Comparison of ENCODE assay signal across 9 mouse cellular contexts in the genomic region with DNA sequence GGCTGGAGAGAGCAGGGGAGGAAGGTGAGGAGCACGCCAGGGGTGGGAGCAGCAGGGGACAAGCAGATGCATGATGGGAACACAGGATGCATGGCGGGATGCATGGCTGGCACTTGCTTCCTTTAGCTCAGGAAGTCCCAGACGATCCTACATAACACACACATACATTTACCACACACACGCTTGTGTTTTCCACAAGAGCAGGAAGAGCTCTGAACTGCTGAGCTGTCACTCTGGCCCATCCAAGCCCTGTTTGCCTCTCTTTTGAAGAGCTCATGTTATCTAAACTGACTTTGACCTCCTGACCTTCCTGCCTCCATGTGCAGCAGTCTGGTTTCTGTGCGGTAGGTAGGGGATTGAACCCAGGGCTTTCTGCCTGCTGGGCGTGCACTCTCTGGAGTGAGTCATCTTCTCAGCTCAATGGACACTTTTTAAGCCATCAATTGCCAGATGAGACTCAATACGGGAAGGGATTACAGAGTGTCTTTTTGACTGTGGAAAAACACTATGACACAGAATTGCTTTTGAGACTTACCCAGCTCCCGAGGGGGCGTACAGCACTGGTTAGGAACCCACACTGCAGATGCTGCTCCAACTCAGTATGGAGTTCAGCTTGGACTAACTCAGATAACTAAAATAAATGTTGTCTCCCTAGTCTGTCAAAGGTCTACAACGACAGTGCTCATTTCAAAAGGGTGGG. TPM values are rescaled to one million over a fixed set of nuclear protein-coding genes. Genes with fewer than 3 reads are reported as not detected.
DNase-seq lines count a peak whose midpoint lies in the region; TF ChIP-seq lines count a peak whose summit lies in the region.
"Had no signal": no experiment of that assay in that cellular context is flagged by ENCODE, and none has a peak within 500 bp of the region (broad histone marks: within the 10 kb centered on the region; RNA-seq: fewer than 3 reads in every experiment).

No protein-coding gene starts in this region.

- H3K4me3 ChIP-seq in MEL (ENCODE audit: control insufficient read depth in 1 of 2, insufficient read depth in 1 of 2, low read depth in 2 of 2, low read length in 2 of 2): no peak overlapping the region
- H3K4me3 ChIP-seq: forebrain, embryonic 15.5 days had no signal

- DNase-seq in kidney, postnatal 10 days: peak; percentile 52
- DNase-seq in kidney, adult 9 months: no peak
- peak; percentile 60 for DNase-seq in 416B (ENCODE audit: low read depth)
- DNase-seq in MEL (ENCODE audit: low read depth, low spot score): no peak
- peak; percentile 76 for DNase-seq in layer of hippocampus, adult 9-11 months
- no peak for DNase-seq in ovary, postnatal 14 days (ENCODE audit: low spot score)
- no peak for DNase-seq in cerebellum, adult 11 months
- DNase-seq: adrenal gland, adult 8-10 months had no signal

- H3K4me1 ChIP-seq in MEL (ENCODE audit: control insufficient read depth in 1 of 2, insufficient read depth in 2 of 2, low read length in 2 of 2): peaks cover 0 to 6% of the 10 kb centered on the region in 2 experiments; a peak in 2 of 4 replicates

- TF ChIP-seq EP300 in MEL (IDR thresholded peaks at IDR 0.05; ENCODE audit: low read depth in 1 of 2, low read length in 2 of 2): no peak

- no peak for TF ChIP-seq POLR2A in MEL (IDR thresholded peaks at IDR 0.05; ENCODE audit: control insufficient read depth in 1 of 2, insufficient read depth in 1 of 2, low read depth in 1 of 2, low read length in 2 of 2, poor library complexity in 1 of 2)

- H3K9me3 ChIP-seq in MEL (replicated peaks; ENCODE audit: insufficient read depth, low read length): no peaks in the 10 kb centered on the region
- H3K9me3 ChIP-seq: forebrain, embryonic 15.5 days had no signal

- no peak overlapping the region for H3K27ac ChIP-seq in MEL (ENCODE audit: control insufficient read depth, low read depth, low read length)
- H3K27ac ChIP-seq: forebrain, embryonic 15.5 days had no signal

- no peak for TF ChIP-seq RAD21 in MEL (IDR thresholded peaks at IDR 0.05; ENCODE audit: low read depth, low read length)

- no peak for TF ChIP-seq CTCF in MEL (IDR thresholded peaks at IDR 0.05 in 2 of 3, conservative IDR thresholded peaks at IDR 0.05 in 1 of 3; ENCODE audit: control insufficient read depth in 1 of 3, insufficient read depth in 1 of 3, low read depth in 2 of 3, low read length in 3 of 3, poor library complexity in 1 of 3, severe bottlenecking in 1 of 3)

- H3K27me3 ChIP-seq in MEL (ENCODE audit: control insufficient read depth in 1 of 2, insufficient read depth in 2 of 2, low read length in 2 of 2): peaks cover 0 to 3% of the 10 kb centered on the region in 2 experiments; a peak in 3 of 4 replicates
- H3K27me3 ChIP-seq: forebrain, embryonic 15.5 days had no signal

- H3K9ac ChIP-seq in MEL (ENCODE audit: control insufficient read depth, low read depth, low read length, poor library complexity, severe bottlenecking): no peak overlapping the region
- H3K9ac ChIP-seq: forebrain, embryonic 15.5 days had no signal

- 0 out of 4 replicates have a peak, but pooled peaks cover 0 to 2% of the 10 kb centered on the region in 2 experiments for H3K36me3 ChIP-seq in MEL (ENCODE audit: control insufficient read depth in 1 of 2, insufficient read depth in 2 of 2, low read length in 2 of 2)
- H3K36me3 ChIP-seq: forebrain, embryonic 15.5 days had no signal

- H3K79me2 ChIP-seq in MEL (ENCODE audit: control insufficient read depth, insufficient read depth, low read length, poor library complexity): no peaks in the 10 kb centered on the region

TF ChIP-seq in MEL, 35 proteins besides CTCF, POLR2A, EP300 and RAD21:
- TF ChIP-seq ELF1 (IDR thresholded peaks at IDR 0.05; ENCODE audit: low read depth, low read length): 0 out of 2 replicates have a peak, but pooled peaks have one; percentile 5
- TF ChIP-seq TAL1 (IDR thresholded peaks at IDR 0.05; ENCODE audit: low read length): no peak

RNA-seq across cellular contexts. Expression of gene Npr1, which starts 14.1 kb away (rescaled TPM):
- total RNA-seq in MEL (2012; rRNA removed): not detected in 2 replicates
- under 1 TPM in 1 of 2 experiments, not detected in 1; 0.11 TPM for polyA plus RNA-seq in MEL (2012; ENCODE audit: insufficient read depth in 1 of 2, insufficient read length in 2 of 2, low read depth in 1 of 2, low replicate concordance in 2 of 2, missing spikeins in 1 of 2)

RNA-seq across cellular contexts. Expression of gene Ints3, which starts 18.1 kb away (rescaled TPM):
- total RNA-seq in MEL (2012; rRNA removed): 55.9 and 58.5 TPM in 2 replicates
- polyA plus RNA-seq in MEL (2012; ENCODE audit: insufficient read depth in 1 of 2, insufficient read length in 2 of 2, low read depth in 1 of 2, low replicate concordance in 2 of 2, missing spikeins in 1 of 2): 100 to 1,000 TPM; 101 to 115 TPM

RNA-seq across cellular contexts. Expression of gene Ilf2, which starts 24.4 kb away (rescaled TPM):
- total RNA-seq in MEL (2012; rRNA removed): 162 and 175 TPM in 2 replicates
- polyA plus RNA-seq in MEL (2012; ENCODE audit: insufficient read depth in 1 of 2, insufficient read length in 2 of 2, low read depth in 1 of 2, low replicate concordance in 2 of 2, missing spikeins in 1 of 2): 100 to 1,000 TPM; 107 to 223 TPM

RNA-seq across cellular contexts. Expression of gene Snapin, which starts 39.3 kb away (rescaled TPM):
- 24.5 and 25.2 TPM in 2 replicates for total RNA-seq in MEL (2012; rRNA removed)
- polyA plus RNA-seq in MEL (2012; ENCODE audit: insufficient read depth in 1 of 2, insufficient read length in 2 of 2, low read depth in 1 of 2, low replicate concordance in 2 of 2, missing spikeins in 1 of 2): 10 to 100 TPM in 1 of 2 experiments, not detected in 1; 46.8 TPM

RNA-seq across cellular contexts. Expression of gene Chtop, which starts 57.8 kb away (rescaled TPM):
- 201 and 202 TPM in 2 replicates for total RNA-seq in MEL (2012; rRNA removed)
- 100 to 1,000 TPM in 1 of 2 experiments, not detected in 1; 320 TPM for polyA plus RNA-seq in MEL (2012; ENCODE audit: insufficient read depth in 1 of 2, insufficient read length in 2 of 2, low read depth in 1 of 2, low replicate concordance in 2 of 2, missing spikeins in 1 of 2)

Comparison
In these comparisons a context has a peak if more than half of its experiments do, and no peak if none do; other contexts are left out.
1. DNase-seq: peak in kidney, postnatal 10 days (single experiment), 416B (single experiment) and layer of hippocampus, adult 9-11 months (single experiment); none in kidney, adult 9 months (single experiment), MEL (single experiment), ovary, postnatal 14 days (single experiment) and cerebellum, adult 11 months (single experiment).